Mouse (Mus musculus): ENCODE data around the gene Cebpg.

DNA sequence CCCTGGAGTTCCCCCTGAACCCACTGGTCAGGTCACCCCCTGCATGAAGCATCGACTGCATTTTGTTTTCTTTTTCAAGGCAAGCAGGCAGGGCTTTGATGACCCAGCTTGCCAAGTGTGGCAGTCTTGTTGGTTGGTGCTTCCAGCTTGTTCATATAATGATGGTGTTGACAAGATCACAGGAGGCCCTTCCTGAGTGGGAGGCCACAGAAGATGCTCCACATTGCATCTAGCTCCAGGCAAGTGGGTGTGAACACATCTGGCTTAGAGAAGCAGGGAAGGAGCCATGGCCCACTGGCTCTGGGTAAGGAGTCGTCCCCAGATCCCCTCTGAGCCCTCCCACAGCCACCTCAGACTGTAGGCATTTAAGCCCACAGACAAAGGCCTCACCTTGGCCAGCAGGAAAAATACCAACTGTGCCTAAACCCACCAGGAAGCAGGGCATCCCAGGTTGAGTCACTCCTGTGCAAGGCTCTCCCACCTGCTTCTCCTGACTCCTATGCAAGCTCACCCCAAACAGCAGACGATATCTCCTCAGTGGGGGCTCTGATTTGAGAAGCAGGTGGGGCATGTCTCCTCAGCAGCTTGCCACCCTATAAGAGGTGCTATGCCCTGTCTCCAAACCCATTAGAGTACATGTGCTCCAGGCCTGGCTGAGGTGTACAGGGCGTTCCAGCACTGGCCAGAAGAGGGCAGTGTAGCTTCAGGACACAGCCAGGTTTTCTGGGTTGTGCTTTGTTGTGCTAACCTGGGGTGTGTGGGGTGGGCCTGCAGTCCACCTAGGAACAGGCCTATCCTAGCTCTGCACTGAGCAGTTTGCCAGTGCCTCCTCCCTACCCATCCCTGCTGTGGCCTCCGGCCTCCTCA, 30.7 kb downstream of the Cebpg start:
- TF ChIP-seq CTCF (IDR thresholded peaks at IDR 0.05; ENCODE audit: low read depth, low read length) (peak; percentile 99), POLR2A (IDR thresholded peaks at IDR 0.05; ENCODE audit: extremely low read depth, insufficient read depth, low read length) (no peak)

Data from liver, adult 2 months (tissue).